ENCODE assay signal across 11 mouse cellular contexts in the genomic region with DNA sequence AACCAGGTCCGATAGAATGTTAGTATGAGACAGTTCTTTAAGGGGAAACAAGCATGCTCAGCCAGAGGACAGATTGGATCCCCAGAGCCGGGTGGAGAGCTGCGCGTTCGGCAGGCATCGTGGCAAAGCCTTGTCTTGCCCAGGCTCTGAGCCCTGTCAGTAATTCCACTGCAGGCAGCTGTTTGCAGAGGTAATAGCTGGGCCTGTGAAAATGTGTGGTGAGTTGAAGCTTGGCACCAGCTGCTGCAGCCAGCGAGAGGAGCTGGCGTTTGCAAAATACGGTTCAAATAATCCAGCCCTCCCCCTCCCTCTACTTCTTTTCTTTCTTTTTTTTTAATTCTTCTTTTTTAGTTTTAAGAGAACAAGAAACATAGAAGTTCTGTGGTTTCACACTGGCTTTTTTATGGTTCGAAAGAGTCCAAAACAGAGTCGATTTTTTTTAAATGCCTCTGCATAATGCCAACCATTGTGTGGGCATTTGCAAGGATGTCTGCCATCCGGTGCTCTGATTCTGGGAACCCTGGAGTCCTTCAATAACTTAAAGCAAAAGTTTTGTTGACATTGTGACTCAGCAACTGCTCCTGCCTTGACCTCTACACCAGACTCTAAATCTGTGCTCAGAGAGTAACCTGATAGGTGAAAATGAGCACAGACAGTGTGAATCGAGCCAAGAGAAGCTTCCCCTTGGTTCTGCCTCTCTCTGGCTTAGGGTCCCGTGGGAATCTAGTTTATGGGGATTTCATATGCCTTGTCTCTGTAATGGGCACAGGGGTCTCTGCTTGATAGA.
DNase-seq lines count a peak whose midpoint lies in the region; ATAC-seq lines count a peak whose summit lies in the region.
"Had no signal": no experiment of that assay in that cellular context is flagged by ENCODE, and none has a peak within 500 bp of the region (broad histone marks: within the 10 kb centered on the region; RNA-seq: fewer than 3 reads in every experiment).

No protein-coding gene starts in this region.

- no peak for ATAC-seq in hindbrain, embryonic 14.5 days (ENCODE audit: low FRiP score)
- ATAC-seq in inflammation-experienced regulatory T-cells, adult 6 months = peak; percentile 12
- ATAC-seq in monocyte, adult 5-6 weeks (replicated peaks; ENCODE audit: insufficient number of reproducible peaks, low FRiP score, low TSS enrichment, poor library complexity, severe bottlenecking) = no peak
- ATAC-seq in kidney, embryonic 15.5 days (replicated peaks; ENCODE audit: low FRiP score) = no peak

- peaks cover 5% of the 10 kb centered on the region for H3K27me3 ChIP-seq in hindbrain, embryonic 10.5 days (ENCODE audit: insufficient read depth, poor library complexity, severe bottlenecking)
- no peaks in the 10 kb centered on the region for H3K27me3 ChIP-seq in hindbrain, embryonic 14.5 days (ENCODE audit: control insufficient read depth, insufficient read depth, low read length)
- H3K27me3 ChIP-seq in kidney, embryonic 15.5 days = peaks cover 7% of the 10 kb centered on the region

- intact Hi-C loops in heart, postnatal 36 days (cut with DNase I) = no loop called here

- H3K27ac ChIP-seq in hindbrain, embryonic 10.5 days = peak overlapping the region; percentile 54; the same call in 1 of the 2 replicates
- H3K27ac ChIP-seq in hindbrain, embryonic 14.5 days = no peak overlapping the region
- H3K27ac ChIP-seq in kidney, embryonic 15.5 days = no peak overlapping the region
- H3K27ac ChIP-seq: heart, embryonic 15.5 days had no signal

- H3K9ac ChIP-seq in hindbrain, embryonic 14.5 days = no peak overlapping the region
- no peak overlapping the region for H3K9ac ChIP-seq in kidney, embryonic 15.5 days
- H3K9ac ChIP-seq: heart, embryonic 15.5 days had no signal

- H3K9me3 ChIP-seq in hindbrain, embryonic 10.5 days = 0 out of 2 replicates have a peak, but pooled peaks cover 3% of the 10 kb centered on the region
- H3K9me3 ChIP-seq in hindbrain, embryonic 14.5 days (ENCODE audit: control insufficient read depth, low read length) = no peaks in the 10 kb centered on the region
- H3K9me3 ChIP-seq in kidney, embryonic 15.5 days (replicated peaks) = no peaks in the 10 kb centered on the region
- H3K9me3 ChIP-seq: heart, embryonic 15.5 days had no signal

- 74% methylated on average over 14 of the region's 14 CpGs for WGBS in hindbrain, embryonic 10.5 days
- WGBS in hindbrain, embryonic 14.5 days = 64% methylated on average over 14 of the region's 14 CpGs
- WGBS in kidney, embryonic 15.5 days = 55% methylated on average over 14 of the region's 14 CpGs

- peaks cover 14% of the 10 kb centered on the region for H3K4me1 ChIP-seq in hindbrain, embryonic 10.5 days (replicated peaks)
- H3K4me1 ChIP-seq in hindbrain, embryonic 14.5 days (replicated peaks; ENCODE audit: control insufficient read depth, insufficient read depth, low read length) = no peaks in the 10 kb centered on the region
- no peaks in the 10 kb centered on the region; the same call in 1 of the 2 replicates for H3K4me1 ChIP-seq in kidney, embryonic 15.5 days

- H3K4me2 ChIP-seq in hindbrain, embryonic 14.5 days (replicated peaks) = no peak overlapping the region
- H3K4me2 ChIP-seq in kidney, embryonic 15.5 days = no peak overlapping the region
- H3K4me2 ChIP-seq: heart, embryonic 15.5 days; liver, embryonic 11.5 days had no signal

- no peaks in the 10 kb centered on the region for H3K36me3 ChIP-seq in hindbrain, embryonic 10.5 days
- no peaks in the 10 kb centered on the region for H3K36me3 ChIP-seq in hindbrain, embryonic 14.5 days (replicated peaks; ENCODE audit: control insufficient read depth, insufficient read depth)
- no peaks in the 10 kb centered on the region for H3K36me3 ChIP-seq in kidney, embryonic 15.5 days
- H3K36me3 ChIP-seq: heart, embryonic 15.5 days had no signal

- DNase-seq in hindbrain, embryonic 10.5 days (ENCODE audit: low spot score) = no peak
- DNase-seq in hindbrain, embryonic 14.5 days (ENCODE audit: low spot score) = no peak
- peak; percentile 45 for DNase-seq in thymus, postnatal 0 days (ENCODE audit: low spot score)
- DNase-seq in thymus, adult 18-20 months = no peak
- no peak for DNase-seq in heart, postnatal 36 days
- DNase-seq: cerebellum, postnatal 10 days had no signal

- H3K4me3 ChIP-seq in hindbrain, embryonic 10.5 days = no peak overlapping the region
- no peak overlapping the region for H3K4me3 ChIP-seq in hindbrain, embryonic 14.5 days (replicated peaks; ENCODE audit: low read length)
- H3K4me3 ChIP-seq in kidney, embryonic 15.5 days (replicated peaks) = no peak overlapping the region
- H3K4me3 ChIP-seq: heart, embryonic 15.5 days had no signal
